Mouse (Mus musculus) hindbrain, embryonic 16.5 days (tissue): ENCODE measurements around the gene Nsrp1. TPM values are rescaled to one million over a fixed set of nuclear protein-coding genes. Genes with fewer than 3 reads are reported as not detected.
A peak's percentile ranks its signal among the peaks of the same experiment; 100 is the strongest.
"Not testable (repeated sequence)": the region's sequence is repeated elsewhere in the genome, so short reads cannot be mapped to it uniquely, and the experiment has no call there.

Experiments used
- ATAC-seq: fragments of 200-750 bp; cut with Nextera tagmentation; 2 replicates; pipeline ENCODE4 v1.8.0; 2017; ENCODE audit warnings: moderate TSS enrichment, moderate library complexity
- H3K27ac ChIP-seq: fragments of 300-500 bp; sonication (generic); 2 replicates; pipeline ENCODE4 v1.5.1; 2014; ENCODE audit warnings: low read depth, mild to moderate bottlenecking, control low read depth, low read length, moderate library complexity
- H3K27me3 ChIP-seq: fragments of 300-500 bp; sonication (generic); replicated peaks from 2 replicates; pipeline ENCODE4 v1.6.1; 2014; ENCODE audit warnings: low read length; ENCODE audit not compliant: control insufficient read depth, insufficient read depth
- H3K36me3 ChIP-seq: fragments of 300-500 bp; sonication (generic); 2 replicates; pipeline ENCODE4 v1.6.1; 2014; ENCODE audit warnings: mild to moderate bottlenecking, low read length, moderate library complexity, mixed read lengths; ENCODE audit not compliant: control insufficient read depth, insufficient read depth
- H3K4me1 ChIP-seq: fragments of 300-500 bp; sonication (generic); 2 replicates; pipeline ENCODE4 v1.6.1; 2014; ENCODE audit warnings: low read depth, low read length; ENCODE audit not compliant: control insufficient read depth, insufficient read depth
- H3K4me2 ChIP-seq: fragments of 300-500 bp; sonication (generic); 2 replicates; pipeline ENCODE4 v1.6.1; 2014; ENCODE audit warnings: mild to moderate bottlenecking, low read length, control low read depth, moderate library complexity
- H3K4me3 ChIP-seq: fragments of 300-500 bp; sonication (generic); 2 replicates; pipeline ENCODE4 v1.5.1; 2014; ENCODE audit warnings: mild to moderate bottlenecking, low read length, control low read depth, moderate library complexity
- H3K9ac ChIP-seq: fragments of 300-500 bp; sonication (generic); 2 replicates; pipeline ENCODE4 v1.6.1; 2014; ENCODE audit warnings: low read depth, mild to moderate bottlenecking, control low read depth, low read length, moderate library complexity
- H3K9me3 ChIP-seq: fragments of 300-500 bp; sonication (generic); 2 replicates; pipeline ENCODE4 v1.6.1; 2014; ENCODE audit warnings: mild to moderate bottlenecking, low read length, moderate library complexity; ENCODE audit not compliant: control insufficient read depth
- WGBS: fragments of 180-500 bp; shearing (Covaris S2); extraction: QIAGEN DNeasy Blood & Tissue Kit; methylation state at CpG from one replicate; pipeline ENCODE4 v1.1.7; 2014; 5-methylcytosine and 5-hydroxymethylcytosine counted together
- polyA plus RNA-seq: library from polyadenylated mRNA; unstranded; fragments of >200 nt; fragmentation: Nextera tagmentation; extraction: Ambion mirVana; gene quantifications from 2 replicates; pipeline ENCODE4 v1.2.1, GENCODE M21; 2015

Gene Nsrp1
- 37.8 and 50.0 TPM in 2 replicates for polyA plus RNA-seq

GRCm38 (mm10) chr11:77078273-77079134 lies at the start of gene Nsrp1:
Gene Nsrp1, minus strand, starts transcription at chr11:77078435.
- Histone ChIP-seq H3K4me2 (peak within 1 kb of the TSS; percentile 88), H3K4me1 (peaks cover 3% of the 10 kb centered on the region; the same call in 1 of the 2 replicates), H3K4me3 (peak within 1 kb of the TSS; percentile 62), H3K9me3 (no peaks in the 10 kb centered on the region), H3K27ac (peak within 1 kb of the TSS; percentile 91), H3K36me3 (peaks cover 3% of the 10 kb centered on the region; the same call in 1 of the 2 replicates), H3K9ac (peak within 1 kb of the TSS; percentile 73), H3K27me3 (peaks cover 3% of the 10 kb centered on the region; the same call in 1 of the 2 replicates)
- peak; percentile 100 for ATAC-seq
- WGBS, result 4% methylated on average over 48 of the region's 48 CpGs

- no peak overlapping the region for H3K4me3 ChIP-seq
- no peak overlapping the region for H3K4me2 ChIP-seq
- H3K9me3 ChIP-seq, result no peaks in the 10 kb centered on the region
- no peak overlapping the region for H3K9ac ChIP-seq
- H3K27me3 ChIP-seq, result no peaks in the 10 kb centered on the region
- no peak for ATAC-seq
- no peaks in the 10 kb centered on the region for H3K4me1 ChIP-seq
- whole genome bisulfite sequencing, result 73% methylated on average over 6 of the region's 6 CpGs
- H3K36me3 ChIP-seq, result no peaks in the 10 kb centered on the region
- H3K27ac ChIP-seq, result no peak overlapping the region
Measured at GRCm38 (mm10) chr11:77111141-77111540, 32.9 kb upstream of the Nsrp1 start.

DNA sequence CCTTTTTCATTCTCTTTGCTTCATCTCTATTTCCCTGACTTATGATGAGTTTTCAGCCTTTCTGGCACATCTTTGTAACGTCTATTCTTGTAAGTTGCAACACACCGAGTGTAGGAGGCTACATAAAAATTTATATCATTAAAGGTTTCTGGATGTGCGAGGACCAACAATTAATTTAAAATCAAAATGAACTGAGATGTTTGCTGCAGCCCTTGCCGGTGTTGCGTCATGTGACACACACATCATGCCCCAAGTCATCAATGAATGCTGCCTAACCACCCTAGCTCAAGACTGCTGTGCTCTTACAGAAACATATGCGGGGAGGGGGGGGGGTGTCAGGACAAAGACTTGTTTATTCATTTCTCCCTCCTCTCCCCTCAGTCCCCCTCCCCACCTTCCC lies 30.2 kb upstream of the Nsrp1 start:
- H3K36me3 ChIP-seq, result no peaks in the 10 kb centered on the region
- H3K9ac ChIP-seq, result no peak overlapping the region
- WGBS, result 89% methylated on average over 6 of the region's 6 CpGs
- no peak overlapping the region for H3K4me2 ChIP-seq
- no peak overlapping the region for H3K4me3 ChIP-seq
- no peak for ATAC-seq
- H3K4me1 ChIP-seq, result no peaks in the 10 kb centered on the region
- no peak overlapping the region for H3K27ac ChIP-seq
- H3K9me3 ChIP-seq, result no peaks in the 10 kb centered on the region
- H3K27me3 ChIP-seq, result no peaks in the 10 kb centered on the region

DNA sequence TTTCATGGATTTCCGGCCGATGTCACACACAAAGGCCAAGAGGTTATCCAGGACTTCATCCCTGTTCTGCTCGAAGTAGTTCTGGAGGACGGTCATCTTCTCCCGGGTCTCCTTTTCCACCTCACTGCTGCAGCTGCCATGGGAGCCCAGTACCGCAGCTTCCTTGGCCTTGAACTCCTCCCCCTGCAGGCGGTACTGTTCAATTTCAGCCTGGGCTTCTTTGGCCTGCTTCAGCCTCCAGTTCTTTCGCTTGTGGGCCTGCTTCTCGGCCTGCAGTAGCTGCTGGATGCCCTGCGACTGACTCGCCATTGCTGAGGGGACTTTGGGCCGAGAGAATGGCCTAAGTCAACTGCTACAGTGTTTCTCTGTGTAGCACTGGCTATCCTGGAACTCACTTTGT lies 29.6 kb upstream of the Nsrp1 start:
- H3K36me3 ChIP-seq, ATAC-seq, H3K4me2 ChIP-seq, H3K27ac ChIP-seq, H3K4me3 ChIP-seq, H3K9me3 ChIP-seq, H3K27me3 ChIP-seq, H3K9ac ChIP-seq, H3K4me1 ChIP-seq: not testable (repeated sequence)
- 82% methylated on average over 12 of the region's 12 CpGs for WGBS

GRCm38 (mm10) chr11:77106961-77107360 lies 28.7 kb upstream of the Nsrp1 start:
- no peaks in the 10 kb centered on the region for H3K36me3 ChIP-seq
- no peak overlapping the region for H3K4me2 ChIP-seq
- ATAC-seq, result no peak
- WGBS, result 94% methylated on average over 6 of the region's 6 CpGs
- no peaks in the 10 kb centered on the region for H3K27me3 ChIP-seq
- no peaks in the 10 kb centered on the region for H3K9me3 ChIP-seq
- no peak overlapping the region for H3K4me3 ChIP-seq
- H3K4me1 ChIP-seq, result no peaks in the 10 kb centered on the region
- no peak overlapping the region for H3K9ac ChIP-seq
- H3K27ac ChIP-seq, result no peak overlapping the region

- Histone ChIP-seq H3K4me3 (no peak overlapping the region), H3K4me2 (no peak overlapping the region), H3K36me3 (no peaks in the 10 kb centered on the region), H3K27ac (no peak overlapping the region), H3K4me1 (no peaks in the 10 kb centered on the region), H3K27me3 (no peaks in the 10 kb centered on the region), H3K9me3 (no peaks in the 10 kb centered on the region), H3K9ac (no peak overlapping the region)
- WGBS, result 14% methylated on average over 10 of the region's 10 CpGs
- ATAC-seq, result no peak
Measured at GRCm38 (mm10) chr11:77100137-77100937, 22.1 kb upstream of the Nsrp1 start.

- H3K36me3 ChIP-seq, result no peaks in the 10 kb centered on the region
- H3K27me3 ChIP-seq, result no peaks in the 10 kb centered on the region
- H3K27ac ChIP-seq, result no peak overlapping the region
- no peaks in the 10 kb centered on the region for H3K9me3 ChIP-seq
- 82% methylated on average over 19 of the region's 19 CpGs for WGBS
- H3K4me2 ChIP-seq, result no peak overlapping the region
- no peak overlapping the region for H3K9ac ChIP-seq
- no peaks in the 10 kb centered on the region for H3K4me1 ChIP-seq
- ATAC-seq, result no peak
- no peak overlapping the region for H3K4me3 ChIP-seq
Measured at GRCm38 (mm10) chr11:77098332-77098972, 20.2 kb upstream of the Nsrp1 start.

DNA sequence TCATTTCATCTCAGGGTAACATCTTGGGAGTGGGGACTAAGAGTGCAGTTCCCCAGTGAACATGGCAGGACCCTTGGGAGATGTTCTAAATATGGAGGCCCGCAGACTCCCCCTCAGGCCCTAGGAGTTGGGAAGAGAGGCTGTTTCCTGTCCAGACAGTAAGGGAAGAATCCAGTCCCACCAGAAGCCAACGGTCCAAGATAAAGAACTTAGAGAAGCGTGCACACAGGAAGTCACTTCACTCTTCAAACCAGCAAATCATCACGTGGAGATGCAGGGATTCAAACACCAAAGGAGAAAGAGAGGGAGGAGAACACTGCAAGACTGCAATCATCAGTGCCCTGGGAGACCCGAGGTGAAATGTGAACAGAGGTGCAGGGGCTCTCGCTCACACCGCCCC lies 18.8 kb upstream of the Nsrp1 start:
- no peaks in the 10 kb centered on the region for H3K9me3 ChIP-seq
- no peaks in the 10 kb centered on the region for H3K27me3 ChIP-seq
- no peak overlapping the region for H3K4me2 ChIP-seq
- H3K27ac ChIP-seq, result no peak overlapping the region
- no peak overlapping the region for H3K4me3 ChIP-seq
- WGBS, result 72% methylated on average over 7 of the region's 7 CpGs
- H3K4me1 ChIP-seq, result no peaks in the 10 kb centered on the region
- H3K9ac ChIP-seq, result no peak overlapping the region
- H3K36me3 ChIP-seq, result no peaks in the 10 kb centered on the region
- ATAC-seq, result no peak

DNA sequence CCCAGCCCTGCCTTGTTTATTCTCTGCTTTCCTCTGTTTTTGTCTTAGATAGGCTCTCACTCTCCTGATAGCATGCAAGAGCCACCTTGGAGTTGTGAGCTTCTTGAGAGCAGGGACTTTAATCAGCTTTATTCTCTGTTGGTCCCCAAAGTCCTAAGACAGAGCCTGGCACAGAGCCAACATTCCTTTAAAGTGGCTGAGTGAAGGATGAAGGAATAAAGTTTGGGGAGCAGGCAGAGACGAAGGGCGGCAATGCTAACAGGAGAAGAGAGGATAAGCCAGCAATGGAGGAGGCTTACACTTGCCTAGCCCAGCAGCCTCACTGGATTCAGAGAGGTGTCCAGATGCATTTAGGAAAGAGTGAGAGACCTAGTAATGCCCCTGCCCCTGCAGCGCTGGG lies 18.3 kb upstream of the Nsrp1 start:
- no peak for ATAC-seq
- Histone ChIP-seq H3K4me2 (no peak overlapping the region), H3K4me3 (no peak overlapping the region), H3K9ac (no peak overlapping the region), H3K4me1 (no peaks in the 10 kb centered on the region), H3K27me3 (no peaks in the 10 kb centered on the region), H3K9me3 (no peaks in the 10 kb centered on the region), H3K36me3 (no peaks in the 10 kb centered on the region), H3K27ac (no peak overlapping the region)
- 70% methylated on average over 3 of the region's 3 CpGs for WGBS
